Mouse (Mus musculus) kidney, adult 11 months (tissue): ENCODE data around the gene Tenm3.

Experiments
- DNase-seq: peaks from one replicate; pipeline ENCODE4 v3.0.0; 2022

Tenm3 gene

DNA sequence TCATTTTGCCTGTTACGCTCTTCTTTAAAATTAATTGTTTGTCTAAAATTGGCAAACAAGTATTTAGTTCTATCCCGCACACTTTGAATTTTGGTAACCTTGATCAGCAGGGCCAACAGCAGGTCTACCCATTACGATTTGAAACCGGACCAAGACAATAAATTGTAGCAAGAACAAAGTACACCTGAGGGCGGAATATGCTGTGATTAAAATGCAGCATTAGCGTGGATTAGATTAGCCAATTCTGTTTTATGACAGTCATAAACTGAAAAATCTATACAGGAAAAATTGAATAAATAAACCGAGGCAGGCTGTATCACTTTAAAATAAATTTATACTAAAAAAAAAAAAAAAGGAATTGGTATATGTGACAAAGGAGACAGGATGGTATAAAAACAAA, 193.9 kb downstream of the Tenm3 start:
- no peak for DNase-seq

DNA sequence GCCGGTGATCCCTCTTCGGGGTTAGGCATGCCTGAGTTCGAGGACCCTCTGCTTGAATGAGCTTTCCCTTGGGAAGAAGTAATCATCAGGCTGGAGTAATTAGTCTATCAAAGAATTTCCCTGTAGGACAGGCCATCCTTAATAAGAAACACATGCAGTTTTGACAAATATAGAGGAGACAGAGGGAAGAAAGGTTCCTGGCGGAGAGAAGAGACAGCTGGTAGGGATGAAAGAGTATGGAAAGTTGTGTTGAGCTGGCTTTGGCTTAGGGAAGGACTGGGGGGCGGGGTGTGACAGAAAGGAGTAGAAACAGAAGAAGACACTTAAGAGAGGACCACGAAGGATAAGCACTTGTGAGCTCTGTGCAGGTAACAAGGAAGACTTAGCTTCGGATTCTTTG, 194.3 kb downstream of the Tenm3 start:
- DNase-seq = no peak

DNA sequence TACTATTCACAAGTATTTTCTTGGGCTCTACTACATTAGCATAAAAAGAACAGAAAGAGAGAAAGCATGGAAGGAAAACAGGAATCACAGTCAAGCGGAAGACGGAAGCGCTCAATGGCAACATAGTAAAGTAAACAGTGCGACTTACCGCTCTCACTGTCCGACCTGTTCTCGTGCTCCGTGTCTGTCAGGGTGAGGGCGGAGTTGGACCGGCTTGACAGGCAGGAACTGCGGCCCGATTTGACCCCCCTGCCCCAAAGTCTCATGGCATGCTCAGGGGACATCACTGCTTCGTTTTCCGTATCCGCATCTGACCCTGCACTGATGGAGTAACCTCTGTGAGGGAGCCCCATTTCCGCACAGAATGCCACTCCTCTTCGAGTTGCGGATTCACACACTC, 197.6 kb downstream of the Tenm3 start:
- DNase-seq = no peak

DNA sequence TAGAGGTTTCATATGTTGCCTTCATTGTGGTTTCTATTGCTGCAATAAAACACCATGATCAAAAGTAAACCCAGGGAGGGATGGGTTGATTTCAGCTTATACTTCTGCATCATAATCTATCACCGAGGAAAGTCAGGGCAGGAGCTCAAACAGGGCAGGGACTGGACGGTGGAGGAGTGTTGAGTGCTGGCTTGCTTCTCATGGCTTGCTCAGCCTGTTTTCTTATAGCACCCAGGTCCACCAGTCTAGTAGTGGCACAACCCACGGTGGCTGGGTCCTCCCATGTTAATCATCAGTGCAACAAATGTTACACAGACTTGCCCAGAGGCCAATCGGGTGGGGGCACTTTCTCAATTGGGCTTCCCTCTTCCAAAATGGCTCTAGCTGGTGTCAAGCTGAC, 205.6 kb downstream of the Tenm3 start:
- no peak for DNase-seq

DNA sequence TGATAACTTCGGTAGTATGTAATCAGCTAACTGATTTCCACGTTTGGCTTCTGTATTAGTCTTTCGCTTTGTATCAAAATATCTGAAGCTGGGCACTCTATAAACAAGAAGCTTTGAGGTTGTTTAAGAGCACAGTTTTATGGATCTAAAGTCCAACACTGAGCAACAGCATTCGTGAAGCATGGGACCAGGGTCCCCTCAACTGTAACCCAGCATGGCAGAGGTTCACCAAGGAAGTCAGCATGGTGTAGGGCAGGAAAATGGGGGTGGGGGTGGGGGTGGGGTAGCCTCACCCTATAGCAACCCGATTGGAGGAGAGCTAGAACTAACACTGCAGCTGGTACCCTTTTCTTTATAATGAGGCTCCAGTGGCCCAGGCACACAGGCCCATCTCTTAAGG, 206.8 kb downstream of the Tenm3 start:
- DNase-seq = no peak

DNA sequence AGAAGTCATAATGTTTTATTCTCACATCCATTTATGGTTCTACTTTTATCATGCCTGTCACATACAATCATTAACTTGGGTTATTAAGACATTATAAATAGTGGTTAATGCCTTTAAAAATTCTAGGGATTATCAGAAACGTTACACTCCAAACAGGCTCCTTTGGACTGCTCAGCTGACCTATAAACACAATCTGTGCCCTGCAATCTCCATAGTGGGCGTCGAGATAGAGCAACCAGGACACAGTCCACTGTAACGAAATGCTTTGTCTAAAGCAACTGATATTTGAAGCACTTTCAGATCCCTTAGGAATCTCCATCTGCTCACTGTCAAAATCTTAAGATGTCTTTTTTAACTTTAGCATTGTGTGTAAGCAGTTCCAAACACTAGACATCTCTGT, 207.9 kb downstream of the Tenm3 start:
- DNase-seq = no peak

DNA sequence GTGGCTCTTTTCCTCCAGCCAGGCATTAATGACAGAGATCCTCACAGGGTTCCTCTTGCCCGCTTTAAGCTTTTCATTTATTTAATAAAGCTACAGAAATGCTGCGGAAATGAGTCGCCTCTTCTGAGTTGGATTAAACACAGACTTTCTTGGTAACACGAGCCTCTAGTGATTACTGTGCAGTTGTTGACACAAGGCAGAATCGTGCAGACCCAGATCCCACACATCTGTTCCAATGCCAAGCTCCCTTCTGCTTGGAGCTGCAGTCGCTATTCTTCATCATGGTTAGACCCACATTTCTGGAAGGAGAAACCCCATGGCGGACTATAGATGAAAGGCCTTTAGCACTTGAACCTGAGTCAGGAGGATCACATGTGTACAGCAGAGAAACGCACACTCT, 210.3 kb downstream of the Tenm3 start:
- no peak for DNase-seq

DNA sequence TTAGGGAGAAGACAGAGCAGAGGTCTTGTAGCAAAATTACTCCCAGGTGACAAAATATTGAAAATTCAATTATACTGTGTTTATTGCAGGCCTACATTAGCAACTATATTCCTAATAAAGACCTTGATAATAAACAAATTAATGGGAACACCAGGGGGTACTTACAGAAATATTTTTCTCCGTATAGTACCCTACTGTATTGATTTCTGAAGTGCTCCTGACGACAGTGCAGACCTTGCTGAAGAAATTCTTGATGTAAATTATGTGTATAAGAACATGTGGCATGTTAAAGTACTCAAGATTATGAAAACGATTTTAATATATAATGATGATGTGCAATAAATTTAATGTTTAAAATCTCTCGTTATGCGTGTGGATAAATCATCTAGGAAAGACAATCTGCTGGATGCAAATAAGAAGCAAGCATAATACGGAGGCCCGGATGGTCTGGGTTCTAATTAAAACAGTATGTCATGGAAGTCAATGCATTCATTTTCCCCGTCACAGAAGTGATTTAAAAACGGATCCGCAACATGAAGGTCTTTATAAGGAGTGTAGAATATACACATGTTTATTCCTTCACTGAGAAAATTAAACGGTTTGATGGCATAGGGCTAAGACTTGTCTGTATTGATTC, 221.1 kb downstream of the Tenm3 start:
- DNase-seq = no peak

DNA sequence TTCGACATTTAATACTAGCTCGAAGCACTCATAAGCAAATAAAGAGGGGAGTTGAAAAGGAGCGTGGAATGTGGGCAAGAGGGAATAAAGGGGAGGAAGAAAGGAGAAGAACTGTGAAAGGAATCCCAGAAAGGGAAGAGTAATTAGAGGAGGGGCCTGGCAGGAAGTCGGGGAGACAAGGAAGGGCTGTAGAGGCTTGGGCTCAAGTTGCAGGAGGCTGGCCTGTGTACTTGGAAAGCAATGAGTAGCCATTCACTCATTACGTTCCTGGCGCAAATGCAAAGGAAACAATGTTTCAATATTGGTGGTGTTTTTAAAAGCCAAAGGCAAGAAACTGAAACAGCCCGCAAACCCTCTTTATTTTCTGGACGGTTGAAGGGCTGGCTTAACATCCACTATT, 228.7 kb downstream of the Tenm3 start:
- no peak for DNase-seq

DNA sequence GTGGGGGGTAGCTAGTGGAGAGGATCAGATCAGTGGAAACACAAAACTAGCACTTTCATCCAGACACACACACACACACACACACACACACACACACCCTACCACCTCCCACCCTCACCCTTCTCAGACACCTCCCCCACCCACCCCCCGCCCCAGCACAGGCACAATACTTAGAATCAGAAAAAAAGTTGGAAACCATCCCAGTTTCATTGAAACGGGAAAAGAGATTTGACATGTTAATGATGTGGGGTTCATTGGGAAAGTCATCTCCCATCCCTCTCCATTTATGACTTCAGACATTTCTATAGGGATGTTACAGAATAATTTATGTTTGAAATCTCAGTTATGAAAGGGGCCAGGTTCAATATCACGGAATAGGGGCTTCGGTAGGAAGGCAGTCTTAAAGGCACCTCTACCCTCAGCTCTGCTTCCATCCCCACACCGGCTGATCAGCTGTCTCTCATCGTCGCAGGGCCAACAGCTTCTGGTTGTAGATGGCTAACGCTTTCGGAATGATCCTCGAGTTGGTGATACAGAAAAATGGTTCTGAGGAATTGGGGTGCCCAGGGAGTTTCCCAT, 231.7 kb downstream of the Tenm3 start:
- DNase-seq = no peak

DNA sequence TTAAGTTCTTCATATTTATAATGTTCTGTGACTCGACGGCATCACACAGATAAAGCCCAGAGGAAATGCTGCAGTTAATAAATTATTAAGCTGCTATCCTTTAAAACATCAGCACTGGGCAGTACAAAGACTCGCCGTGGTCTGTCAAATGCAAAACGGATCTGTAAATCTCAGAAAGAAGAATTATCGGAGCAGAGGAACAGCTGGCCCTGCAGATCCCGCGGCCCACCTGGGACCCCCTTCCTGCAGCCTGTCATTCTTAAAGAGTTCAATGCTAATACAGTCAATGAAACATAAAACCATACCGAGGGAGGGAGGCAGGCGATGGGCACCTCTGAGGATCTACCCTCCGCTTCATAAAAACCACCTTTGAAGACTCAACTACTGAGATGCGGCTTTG, 232.6 kb downstream of the Tenm3 start:
- DNase-seq = no peak

DNA sequence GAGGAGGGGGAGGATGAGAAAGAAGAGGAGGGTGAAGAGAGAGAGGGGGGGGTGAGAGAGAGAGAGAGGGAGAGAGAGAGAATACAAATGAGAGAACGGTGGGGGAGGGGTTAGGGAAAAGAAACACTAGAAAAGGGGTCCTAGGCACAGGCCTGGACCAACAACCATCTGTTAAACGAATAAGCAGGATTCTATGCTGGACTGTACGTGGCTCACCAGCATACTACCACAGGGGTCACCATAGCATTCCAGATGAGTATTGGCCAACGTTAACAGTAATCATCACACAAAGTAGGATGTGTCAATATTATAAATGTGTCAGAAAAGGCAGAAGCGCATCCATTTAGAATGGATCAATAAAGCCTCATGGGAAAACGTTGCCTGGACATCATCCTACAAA, 233.4 kb downstream of the Tenm3 start:
- no peak for DNase-seq

DNA sequence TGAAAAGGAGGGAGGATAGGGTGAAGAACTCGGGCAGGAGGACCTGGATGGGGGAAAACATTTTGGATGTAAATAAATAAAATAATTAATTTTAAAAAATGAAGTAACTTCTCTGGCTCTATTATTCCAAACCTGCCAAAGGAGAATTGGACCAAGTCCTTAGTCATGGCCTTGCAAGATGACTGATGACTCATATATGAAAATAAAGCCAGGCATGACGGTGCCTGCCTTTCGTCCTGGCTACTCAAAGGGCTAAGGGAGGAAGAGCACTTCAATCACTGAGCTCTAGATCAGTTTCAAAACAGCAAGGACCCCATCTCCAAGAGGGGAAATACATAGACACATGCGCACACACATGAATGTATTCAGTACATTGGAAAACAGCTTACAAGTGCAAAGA, 234.1 kb downstream of the Tenm3 start:
- no peak for DNase-seq

DNA sequence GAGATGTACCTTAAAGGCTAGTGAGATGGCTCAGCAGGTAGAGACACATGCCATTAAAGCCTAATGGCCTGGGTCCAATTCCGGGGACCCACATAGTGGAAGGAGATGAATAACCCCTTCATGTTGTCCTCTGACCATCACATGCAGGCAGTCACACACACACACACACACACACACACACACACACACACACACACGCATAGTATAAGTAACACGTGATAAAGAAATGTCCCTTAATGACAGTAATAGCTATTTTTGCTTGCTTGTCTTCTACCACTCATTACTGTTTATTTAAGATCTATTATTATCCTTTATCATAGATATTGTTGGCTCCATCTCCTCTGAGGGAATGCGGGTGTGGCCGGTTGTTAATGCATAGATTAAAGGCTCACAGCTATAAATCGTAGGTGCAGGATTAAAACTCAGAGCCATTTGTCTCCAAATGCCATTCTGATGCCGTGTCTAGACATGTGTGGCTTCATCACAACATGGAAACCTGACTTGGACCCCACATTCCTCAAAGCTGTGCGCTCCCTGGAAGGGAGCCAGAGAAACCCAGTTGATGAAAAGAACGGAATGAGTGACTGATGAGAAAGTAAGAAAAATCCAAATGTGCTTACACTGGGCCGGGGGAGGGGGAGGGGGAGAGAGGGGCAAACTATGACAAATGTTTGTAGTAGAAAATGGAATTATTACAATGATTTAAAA, 239.4 kb downstream of the Tenm3 start:
- no peak for DNase-seq

DNA sequence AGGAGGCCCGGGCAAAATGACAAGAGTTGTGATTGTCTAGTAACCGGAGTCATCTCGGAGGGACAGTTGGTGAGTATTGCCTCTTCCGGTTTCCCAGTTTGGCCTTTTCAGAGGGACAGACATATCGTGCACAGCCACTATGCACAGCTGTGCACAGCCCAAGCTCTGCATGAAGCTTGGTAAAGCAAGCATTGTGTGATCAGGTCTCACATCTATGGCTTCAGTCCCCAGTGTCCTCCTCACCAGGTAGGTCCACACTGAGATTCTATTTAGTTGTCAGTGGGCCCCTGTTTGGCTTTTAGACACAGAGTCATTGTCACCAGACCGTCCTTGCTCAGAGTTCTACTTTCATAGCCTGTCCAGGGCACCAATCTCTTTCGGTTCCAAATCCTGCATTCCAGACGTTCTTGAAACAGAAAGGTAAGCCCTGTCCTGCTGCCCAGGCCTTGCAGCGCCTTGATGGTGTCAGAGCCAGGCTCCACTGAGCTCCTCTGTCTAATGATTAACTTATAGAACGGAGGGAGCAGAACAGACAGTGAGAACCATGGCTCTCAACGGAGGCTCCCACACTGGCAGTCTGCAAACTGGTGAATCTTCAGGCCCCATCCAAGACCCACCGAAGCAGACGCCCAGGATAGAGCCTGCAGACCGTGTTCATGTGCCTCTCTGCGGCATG, 240.4 kb downstream of the Tenm3 start:
- DNase-seq = peak; percentile 36

DNA sequence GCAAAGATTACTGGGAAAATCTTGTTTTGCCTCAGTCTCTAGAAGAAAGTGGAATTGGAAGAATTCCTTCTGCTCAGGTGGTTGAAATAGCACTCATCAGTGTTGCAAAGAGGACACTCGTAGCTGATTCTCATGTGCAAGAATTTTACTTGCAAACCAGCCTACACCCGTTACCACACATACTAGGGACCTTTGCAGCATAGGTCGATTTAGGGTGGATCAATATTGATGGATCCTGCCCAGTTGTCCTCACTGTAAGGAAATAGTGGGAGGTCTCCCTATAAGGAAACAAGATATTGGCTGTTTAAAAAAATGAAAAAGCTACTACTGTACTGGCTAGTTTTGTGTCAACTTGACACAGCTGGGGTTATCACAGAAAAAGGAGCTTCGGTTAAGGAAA, 242.1 kb downstream of the Tenm3 start:
- DNase-seq = no peak

DNA sequence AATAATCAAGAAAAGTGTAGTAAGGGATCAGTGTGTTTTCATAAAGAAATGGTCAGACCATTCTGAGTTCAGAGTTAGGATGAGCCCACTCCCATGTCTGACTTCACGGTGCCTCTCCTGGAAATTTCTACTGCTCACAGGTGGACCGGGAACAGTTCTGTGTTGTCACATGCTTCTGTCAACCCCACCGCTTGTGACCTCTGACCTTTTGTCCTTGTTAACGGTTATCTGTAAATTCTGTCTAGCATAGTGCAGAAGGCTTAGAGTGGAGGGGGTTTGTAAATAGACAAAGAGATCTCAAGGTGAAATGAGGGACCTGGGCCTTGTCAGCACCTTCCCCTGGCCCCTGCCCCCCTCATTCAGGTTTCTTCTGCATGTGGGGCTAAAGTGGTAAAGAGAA, 244.7 kb downstream of the Tenm3 start:
- no peak for DNase-seq

DNA sequence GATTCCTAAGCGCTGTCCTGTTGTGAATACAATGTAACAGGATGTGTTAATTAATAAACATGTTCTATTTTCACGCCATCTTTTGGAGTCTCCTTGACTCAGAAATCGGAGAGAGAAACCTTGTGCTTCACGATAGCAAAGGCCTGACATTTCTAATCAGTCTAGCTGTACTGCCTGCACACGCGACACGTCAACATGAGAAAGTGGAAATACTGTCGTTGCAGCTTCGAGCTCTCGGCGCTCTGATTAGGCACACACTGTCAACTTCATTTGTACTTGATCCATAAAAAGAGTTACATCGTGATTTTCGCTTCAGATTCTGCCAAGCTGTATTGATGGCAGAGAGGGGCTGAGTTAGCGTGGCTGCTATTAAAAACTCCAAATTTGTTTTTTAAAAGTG, 247.4 kb downstream of the Tenm3 start:
- DNase-seq = no peak

DNA sequence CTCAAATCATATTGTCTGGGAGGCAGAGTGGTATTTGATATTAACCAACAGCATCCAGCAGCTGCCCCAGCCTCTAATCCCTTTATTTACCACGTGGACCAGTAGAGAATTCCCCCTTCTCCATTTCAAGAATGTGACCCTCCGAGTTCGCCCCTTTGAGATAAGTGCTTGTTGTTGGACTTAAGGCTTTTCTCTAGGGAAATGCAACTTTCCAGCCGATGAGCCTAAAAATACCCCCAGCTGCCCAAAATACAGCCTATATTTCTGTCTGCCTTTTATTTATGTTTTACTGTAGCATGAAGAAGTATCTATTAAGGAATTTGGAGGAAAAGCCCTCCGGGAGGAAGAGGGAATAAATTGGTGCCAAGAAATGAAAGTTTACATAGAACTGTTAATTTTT, 251.9 kb downstream of the Tenm3 start:
- DNase-seq = no peak

DNA sequence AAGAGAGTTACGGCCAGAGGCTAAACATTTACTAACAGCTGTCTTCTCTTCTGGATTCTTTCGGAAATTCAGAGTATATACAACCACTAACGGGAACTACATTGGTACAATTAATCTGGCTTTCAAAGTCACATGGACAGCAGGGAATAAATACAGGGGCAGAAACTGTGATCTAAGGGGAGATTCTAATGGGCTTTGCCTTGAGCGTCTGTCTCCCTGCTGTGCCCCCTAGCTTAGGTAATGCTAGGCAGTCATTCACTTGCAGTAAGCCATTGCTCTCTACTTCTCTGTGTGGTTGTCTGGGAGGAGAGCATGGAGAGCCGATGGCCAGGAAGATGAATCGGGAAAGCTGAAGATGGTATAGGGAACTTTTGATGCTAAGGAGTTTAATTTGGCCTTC, 264.0 kb downstream of the Tenm3 start:
- no peak for DNase-seq

DNA sequence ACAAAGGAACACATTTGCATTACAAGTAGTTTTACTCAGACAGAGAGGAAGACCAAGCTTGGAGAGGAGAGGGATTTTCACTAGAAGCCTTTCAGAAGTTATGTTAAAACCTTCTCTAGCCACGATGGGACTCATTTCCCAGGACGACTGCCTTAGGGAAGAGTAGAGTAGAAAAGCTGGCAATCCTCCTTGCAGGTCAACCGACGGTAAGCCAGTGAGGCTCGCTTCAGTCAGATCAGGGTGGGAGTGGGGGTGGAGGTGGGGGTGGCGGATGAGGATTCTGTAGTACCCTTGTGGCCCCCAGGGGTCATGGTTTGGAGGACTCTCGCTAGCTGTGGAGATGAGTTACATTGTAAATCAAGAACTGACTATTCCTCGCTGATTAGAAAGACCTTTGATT, 264.6 kb downstream of the Tenm3 start:
- no peak for DNase-seq

DNA sequence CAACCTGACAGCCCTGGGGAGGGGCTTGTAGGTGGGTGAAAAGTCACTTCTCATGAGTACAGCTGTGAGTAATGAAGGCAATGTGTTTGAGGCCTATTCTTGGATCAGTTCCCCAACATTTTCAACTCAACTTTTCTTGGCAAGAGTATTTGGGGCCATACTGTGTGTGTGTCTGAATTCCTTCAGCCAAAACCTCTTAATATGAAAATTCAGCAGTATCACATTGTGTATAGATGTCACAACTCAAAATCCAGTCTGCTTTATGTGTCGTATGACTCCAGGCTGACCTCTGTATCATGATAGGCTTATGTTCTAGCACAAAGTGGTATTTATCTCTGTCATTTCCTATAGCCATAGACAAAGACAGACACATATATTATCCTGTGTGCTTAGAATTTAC, 270.8 kb downstream of the Tenm3 start:
- no peak for DNase-seq

DNA sequence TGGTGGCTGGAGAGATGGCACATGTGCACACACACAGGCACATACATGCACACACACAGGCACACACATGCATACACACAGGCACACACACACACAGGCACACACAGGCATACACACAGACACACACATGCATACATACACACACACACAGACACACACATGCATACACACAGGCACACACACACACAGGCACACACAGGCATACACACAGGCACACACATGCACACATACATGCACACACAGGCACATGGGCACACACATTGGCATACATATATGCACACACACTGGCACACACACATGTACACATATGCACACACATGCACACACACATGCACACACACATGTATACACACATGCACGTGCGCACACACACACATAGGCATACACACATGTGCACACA, 271.4 kb downstream of the Tenm3 start:
- no peak for DNase-seq

DNA sequence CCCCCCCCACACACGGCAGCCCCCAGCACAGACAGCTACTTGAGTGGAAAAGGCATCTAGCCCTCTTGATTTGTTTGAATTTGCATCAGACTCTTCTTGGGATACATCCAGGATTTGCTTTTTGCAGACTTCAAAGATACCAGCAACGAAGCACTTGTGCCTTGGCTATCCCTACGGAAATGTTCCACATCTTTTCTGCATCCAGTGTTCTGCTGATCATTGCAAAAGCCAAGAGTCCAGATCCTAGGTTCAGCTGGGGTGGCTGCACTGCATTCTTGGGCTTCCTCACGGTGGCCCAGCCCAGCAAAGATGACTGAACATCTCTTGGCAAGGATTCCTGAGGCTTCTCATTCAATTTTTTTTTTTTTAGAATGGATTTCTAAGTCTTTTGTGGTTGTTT, 275.1 kb downstream of the Tenm3 start:
- no peak for DNase-seq
